Mouse (Mus musculus): ENCODE results near the gene Arhgap15.

- TF ChIP-seq CTCF (IDR thresholded peaks at IDR 0.05; ENCODE audit: low read depth, low read length) (no peak), POLR2AphosphoS5 (IDR thresholded peaks at IDR 0.05; ENCODE audit: insufficient replicate concordance, low read depth, low read length) (no peak), GATA1 (IDR thresholded peaks at IDR 0.05; ENCODE audit: borderline replicate concordance, low read length) (no peak), TAL1 (conservative IDR thresholded peaks at IDR 0.05; ENCODE audit: low read depth, low read length) (no peak), GATA2 (IDR thresholded peaks at IDR 0.05; ENCODE audit: borderline replicate concordance, low read depth, low read length) (no peak)
Measured at GRCm38 (mm10) chr2:44024704-44025103, 276.1 kb downstream of the Arhgap15 start.

Measured in G1E (cell line).